Mouse (Mus musculus) telencephalon, adult 2 months (tissue): ENCODE results near the gene Arsb.
A peak's percentile ranks its signal among the peaks of the same experiment; 100 is the strongest.
"Not testable (repeated sequence)": the region's sequence is repeated elsewhere in the genome, so short reads cannot be mapped to it uniquely, and the experiment has no call there.

ENCODE experiments used
- DNase-seq: peaks from one replicate; pipeline ENCODE4 v3.0.0-alpha.2; 2011; ENCODE audit warnings: low read depth, low spot score

Gene Arsb

GRCm38 (mm10) chr13:93787647-93788046 is 16.2 kb downstream of the Arsb start:
- DNase-seq, result peak; percentile 42

DNA sequence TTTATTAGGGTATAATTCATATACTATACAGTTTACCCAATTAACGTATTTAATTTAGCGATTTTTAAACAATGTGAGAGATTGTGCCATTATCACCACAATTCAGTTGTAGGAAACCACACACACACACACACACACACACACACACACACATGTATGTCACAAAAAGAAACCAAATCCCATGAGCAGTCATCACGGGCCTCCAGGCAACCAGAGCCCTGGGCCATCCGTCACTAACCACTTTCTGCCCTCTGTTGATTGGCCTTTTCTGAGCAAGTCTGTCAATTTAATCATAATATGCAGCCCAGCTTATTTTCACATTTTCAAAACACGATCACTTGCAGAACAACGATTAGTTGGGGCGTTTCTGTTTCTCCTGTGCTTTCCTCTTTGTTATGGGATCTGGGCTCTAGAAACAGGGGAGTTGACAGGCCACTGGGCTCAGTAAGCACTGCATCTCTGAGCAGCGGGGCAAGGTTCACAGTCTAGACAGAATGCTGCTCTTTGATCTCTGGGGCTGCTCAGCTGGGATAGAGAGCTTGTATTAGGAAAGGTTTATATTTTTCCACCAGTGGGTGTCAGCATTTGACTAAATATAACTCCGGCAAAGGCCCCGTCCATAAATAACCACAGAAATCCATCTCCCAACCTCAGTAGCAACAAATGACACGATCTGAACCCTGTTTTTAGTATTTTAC is 21.7 kb downstream of the Arsb start:
- DNase-seq, result peak; percentile 51

DNA sequence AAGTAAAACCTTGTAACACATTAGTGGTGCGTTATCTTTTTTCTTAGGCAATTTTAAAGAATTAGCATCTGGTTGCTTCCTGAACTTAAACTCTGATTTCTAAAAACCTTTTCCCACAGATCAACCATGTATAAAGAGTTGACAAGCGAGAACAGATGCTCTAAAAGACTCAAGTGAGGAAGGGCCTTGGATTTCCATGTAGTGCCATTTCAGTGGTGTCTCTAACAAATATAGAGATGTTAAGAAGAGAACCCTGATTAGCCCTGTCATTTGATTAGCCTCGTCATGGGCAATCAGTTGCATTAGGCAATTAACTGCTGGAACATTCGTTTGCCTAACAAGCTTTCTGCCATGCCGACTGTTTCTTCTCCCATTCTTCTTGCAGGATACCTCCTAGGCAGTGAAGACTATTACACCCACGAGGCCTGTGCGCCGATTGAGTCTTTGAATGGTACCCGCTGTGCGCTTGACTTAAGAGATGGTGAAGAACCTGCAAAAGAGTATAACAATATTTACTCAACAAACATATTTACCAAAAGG is 22.3 kb downstream of the Arsb start:
- DNase-seq, result no peak

DNA sequence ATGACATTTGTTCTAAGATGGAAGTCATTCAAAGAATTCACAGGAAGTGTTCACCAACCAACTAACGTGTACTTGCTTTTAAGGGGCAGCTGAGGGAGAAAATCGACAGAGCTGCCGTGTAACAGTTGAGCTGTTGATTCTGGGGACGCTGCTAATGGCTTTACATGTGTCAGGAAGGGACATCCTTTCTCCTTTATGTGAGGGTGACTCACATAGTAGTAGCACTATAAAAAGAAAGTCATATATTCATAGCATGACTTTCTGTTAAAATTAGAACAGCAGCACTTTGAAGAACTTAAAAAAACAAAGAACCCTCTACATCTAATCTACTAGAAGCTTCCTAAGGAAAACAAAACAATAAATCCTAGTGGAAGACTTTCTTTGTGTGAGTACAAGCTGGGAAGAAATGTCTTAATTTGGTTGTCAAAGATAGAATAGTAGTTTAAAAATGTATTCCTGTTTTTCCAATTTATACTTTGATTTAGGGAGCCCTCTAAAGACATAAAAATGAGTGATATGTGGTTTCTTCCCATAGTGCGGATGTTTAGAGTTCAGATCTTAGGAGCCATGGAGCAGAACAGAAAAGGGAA is 25.7 kb downstream of the Arsb start:
- DNase-seq, result no peak

DNA sequence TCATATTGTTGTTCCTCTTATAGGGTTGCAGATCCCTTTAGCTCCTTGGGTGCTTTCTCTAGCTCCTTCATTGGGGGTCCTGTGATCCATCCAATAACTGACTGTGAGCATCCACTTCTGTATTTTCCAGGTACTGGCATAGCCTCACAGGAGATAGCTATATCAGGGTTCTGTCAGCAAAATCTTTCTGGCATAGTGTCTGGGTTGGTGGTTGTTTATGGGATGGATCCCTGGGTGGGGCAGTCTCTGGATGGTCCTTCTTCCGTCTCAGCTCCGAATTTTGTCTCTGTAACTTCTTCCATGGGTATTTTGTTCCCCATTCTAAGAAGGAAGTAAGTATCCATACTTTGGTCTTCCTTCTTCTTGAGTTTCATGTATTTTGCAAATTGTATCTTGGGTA is 38.9 kb downstream of the Arsb start:
- not testable (repeated sequence) for DNase-seq

DNA sequence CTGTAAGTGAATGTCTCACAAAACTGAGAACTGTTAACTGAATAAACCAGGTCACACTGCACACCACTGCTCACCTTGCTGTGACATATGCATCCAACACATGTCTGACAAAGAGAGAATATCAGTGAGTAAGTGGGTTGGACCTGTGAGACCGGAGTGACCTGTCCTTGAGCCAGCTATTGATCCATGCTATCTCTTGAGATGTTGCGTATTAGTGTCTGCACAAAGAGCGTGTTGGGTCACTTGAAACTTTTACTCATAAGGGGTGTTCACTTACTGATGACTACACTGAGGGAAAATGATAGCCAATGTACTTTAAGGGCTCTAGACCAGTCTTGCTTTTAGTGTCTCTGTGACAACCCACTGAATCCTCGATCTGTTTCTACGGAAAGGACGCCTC is 42.7 kb downstream of the Arsb start:
- DNase-seq, result no peak

- DNase-seq, result no peak
Observed at GRCm38 (mm10) chr13:93814676-93815075, 43.2 kb downstream of the Arsb start.

DNA sequence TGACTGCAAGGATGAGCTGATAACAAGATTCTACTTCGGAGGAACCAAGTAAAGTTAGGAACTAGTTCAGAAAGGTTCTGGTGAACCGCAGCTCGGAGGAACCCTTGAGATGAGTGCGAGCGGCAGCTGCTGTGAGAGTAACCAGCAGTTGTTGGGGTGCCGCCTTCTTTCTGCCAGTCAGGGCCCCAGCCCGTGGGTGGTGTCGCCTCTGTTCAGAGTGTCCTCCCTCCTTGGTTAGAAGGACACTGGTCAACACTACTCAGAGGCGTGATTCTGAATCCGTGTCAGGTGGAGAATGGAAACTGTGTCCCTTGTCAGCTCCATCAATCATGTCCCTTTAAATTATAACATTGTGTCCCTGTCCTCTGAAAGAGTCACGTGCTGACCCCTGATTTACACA is 43.7 kb downstream of the Arsb start:
- no peak for DNase-seq

GRCm38 (mm10) chr13:93816127-93816526 is 44.7 kb downstream of the Arsb start:
- DNase-seq, result no peak

GRCm38 (mm10) chr13:93816688-93817331 is 45.4 kb downstream of the Arsb start:
- no peak for DNase-seq

- DNase-seq, result no peak
Observed at GRCm38 (mm10) chr13:93820173-93820572, 48.7 kb downstream of the Arsb start.

- no peak for DNase-seq
Observed at GRCm38 (mm10) chr13:93822001-93822400, 50.6 kb downstream of the Arsb start.

GRCm38 (mm10) chr13:93825792-93826558 is 54.5 kb downstream of the Arsb start:
- no peak for DNase-seq

DNA sequence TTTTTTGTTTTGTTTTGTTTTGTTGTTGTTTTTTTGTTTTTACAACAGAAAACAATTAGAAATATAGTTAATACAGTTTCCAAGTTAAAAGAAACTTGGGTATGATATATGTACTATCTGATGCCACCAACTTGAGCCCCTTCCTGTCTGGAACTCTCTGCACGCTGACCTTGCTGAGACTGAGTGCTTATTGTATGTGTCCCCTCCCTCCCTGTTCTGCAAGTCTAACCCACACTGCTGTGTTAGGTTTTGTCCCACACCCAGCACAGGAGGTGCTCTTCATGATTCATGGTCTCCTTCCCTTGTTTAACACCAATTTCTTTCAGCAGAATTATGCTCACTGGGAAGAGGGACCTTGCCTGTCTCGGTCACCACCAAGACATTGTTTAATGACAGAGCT is 56.3 kb downstream of the Arsb start:
- no peak for DNase-seq

GRCm38 (mm10) chr13:93829565-93830293 is 58.3 kb downstream of the Arsb start:
- no peak for DNase-seq

DNA sequence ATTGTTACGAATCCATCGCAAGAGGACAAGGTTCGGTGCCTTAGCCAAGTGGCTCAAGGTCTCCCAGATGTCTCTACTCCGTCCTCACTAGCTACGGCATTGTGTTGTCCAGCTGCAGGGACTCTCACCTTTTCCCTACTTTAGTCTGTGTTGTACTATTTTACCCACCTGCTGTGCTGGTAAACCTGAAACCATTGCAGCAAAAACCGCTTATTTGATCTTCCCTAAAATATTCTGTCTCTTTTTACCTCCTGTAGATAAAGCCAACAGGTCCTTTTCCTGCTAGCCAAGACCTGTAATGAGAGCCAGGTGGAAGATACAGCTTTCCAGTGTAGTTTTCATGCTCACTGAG is 58.8 kb downstream of the Arsb start:
- no peak for DNase-seq

- no peak for DNase-seq
Observed at GRCm38 (mm10) chr13:93837481-93838225, 66.2 kb downstream of the Arsb start.

- no peak for DNase-seq
Observed at GRCm38 (mm10) chr13:93838431-93839136, 67.2 kb downstream of the Arsb start.

DNA sequence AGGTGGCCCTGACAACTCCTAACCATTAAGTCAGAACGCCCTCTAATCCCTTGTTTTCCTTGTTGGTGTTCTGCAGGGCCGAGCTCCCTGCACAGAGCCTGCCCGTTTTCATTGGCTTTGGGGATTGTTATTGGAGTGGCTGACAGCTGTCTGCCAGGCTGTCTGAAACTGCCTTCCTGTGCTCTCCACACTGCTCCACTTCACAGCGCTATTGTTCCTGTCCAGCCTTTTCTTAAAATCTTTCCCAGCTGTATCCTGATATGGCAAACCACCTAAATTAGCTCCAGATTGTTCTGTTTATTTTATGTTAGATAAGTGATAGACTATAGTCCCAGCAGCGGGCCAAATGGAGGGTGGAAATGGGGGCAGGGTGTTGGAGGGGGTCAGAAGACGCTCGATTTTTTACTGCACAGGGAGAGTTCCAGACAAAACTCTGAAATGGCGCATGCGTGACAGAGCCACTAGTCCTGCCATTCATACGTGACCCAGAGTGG is 67.8 kb downstream of the Arsb start:
- no peak for DNase-seq

- DNase-seq, result no peak
Observed at GRCm38 (mm10) chr13:93839721-93840120, 68.3 kb downstream of the Arsb start.
